Mouse (Mus musculus) frontal cortex, adult (tissue): Measurements from ENCODE around the gene Fmnl3.
A peak's percentile ranks its signal among the peaks of the same experiment; 100 is the strongest.

ENCODE experiments used
- ATAC-seq: cut with Nextera tagmentation; 2 replicates; pipeline ENCODE4 v1.9.2; 2017; ENCODE audit warnings: mild to moderate bottlenecking, moderate library complexity, mixed read lengths; ENCODE audit not compliant: low TSS enrichment

The Fmnl3 gene

DNA sequence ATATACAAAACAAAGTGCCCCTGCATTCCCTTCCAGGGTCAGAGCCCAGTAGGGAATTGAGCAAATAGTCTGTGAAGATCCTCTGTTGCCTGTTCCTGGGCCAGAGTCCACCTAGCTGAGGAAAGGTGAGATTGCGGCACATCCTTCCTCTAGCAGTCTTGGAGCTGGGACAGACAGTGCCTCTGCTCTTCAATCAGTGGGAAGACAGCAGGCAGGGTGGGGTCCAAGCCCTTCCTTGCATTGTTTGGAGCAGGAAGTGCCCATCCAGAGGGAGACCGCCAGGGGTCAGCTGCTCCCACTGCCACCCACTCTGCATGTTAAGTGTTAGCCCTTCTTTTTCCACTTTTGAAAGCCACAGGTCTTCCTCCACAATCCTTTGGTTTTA lies 53.0 kb downstream of the Fmnl3 start:
- no peak for ATAC-seq

DNA sequence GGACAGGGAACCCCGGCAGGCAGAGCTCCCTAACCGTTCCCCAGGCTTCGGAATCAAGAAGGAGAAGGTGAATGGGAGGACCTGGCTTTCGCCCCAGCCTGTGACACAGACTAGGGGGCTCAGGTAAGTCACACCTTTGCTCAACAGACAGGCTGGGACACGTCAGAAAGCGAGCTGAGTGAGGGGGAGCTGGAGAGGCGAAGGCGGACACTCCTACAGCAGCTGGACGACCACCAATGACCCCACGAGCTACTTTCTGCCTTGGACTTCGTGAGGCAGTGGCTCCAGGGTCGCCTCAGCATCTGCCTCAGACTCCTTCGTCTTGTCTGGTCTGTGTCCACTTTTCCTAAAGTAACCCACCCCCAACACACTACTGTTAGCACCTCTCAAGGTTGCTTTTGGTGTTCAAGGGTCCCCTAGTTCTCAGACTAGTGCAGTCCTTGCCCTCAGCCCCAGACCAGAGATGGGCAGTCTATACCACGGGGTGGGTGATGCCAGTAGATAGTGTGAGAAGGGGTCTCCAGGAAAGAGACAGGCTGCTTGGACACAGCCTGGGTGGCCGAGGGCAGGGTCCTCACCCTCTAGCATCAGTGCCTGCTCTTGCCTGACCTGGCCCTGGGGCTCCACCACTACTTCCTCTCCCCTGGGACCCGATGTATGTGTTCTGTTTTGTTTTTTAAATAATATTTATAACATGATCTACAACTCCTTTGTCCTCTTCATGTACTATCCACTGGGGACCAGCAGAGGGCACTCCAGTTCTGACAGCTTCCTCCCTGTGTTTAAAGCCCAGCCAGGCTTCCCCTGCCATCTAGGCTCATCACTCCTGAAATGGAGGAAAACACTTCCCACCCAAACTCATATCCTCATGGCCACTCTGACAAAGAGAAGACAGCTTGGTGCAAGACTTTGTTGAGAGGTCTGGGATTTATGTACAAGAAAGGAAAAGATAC lies 53.7 kb downstream of the Fmnl3 start:
- peak; percentile 41 for ATAC-seq

DNA sequence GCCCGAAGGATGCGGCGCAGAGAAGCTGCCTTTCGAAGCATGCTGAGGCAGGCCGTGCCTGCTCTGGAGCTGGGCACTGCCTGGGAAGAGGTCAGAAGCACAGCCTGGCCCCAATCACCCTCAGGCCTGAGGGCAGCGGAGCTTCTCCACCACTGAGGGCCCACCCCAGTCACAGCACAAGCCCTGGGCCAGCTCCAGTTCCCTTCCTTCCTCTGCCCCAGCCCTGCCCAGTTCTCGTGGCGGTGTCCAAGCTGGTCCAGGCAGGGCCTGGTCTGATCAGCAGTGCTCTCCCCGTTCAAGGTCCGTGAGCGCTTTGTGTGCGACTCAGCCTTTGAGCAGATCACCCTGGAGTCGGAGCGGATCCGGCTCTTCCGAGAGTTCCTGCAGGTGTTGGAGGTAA lies 55.4 kb downstream of the Fmnl3 start:
- ATAC-seq: no peak

- no peak for ATAC-seq
These were observed 59.7 kb downstream of the Fmnl3 start for GRCm38 (mm10) chr15:99310617-99311016.

GRCm38 (mm10) chr15:99309549-99309948 lies 60.7 kb downstream of the Fmnl3 start:
- no peak for ATAC-seq

- ATAC-seq: no peak
These were observed 62.8 kb downstream of the Fmnl3 start for GRCm38 (mm10) chr15:99307476-99307875.

DNA sequence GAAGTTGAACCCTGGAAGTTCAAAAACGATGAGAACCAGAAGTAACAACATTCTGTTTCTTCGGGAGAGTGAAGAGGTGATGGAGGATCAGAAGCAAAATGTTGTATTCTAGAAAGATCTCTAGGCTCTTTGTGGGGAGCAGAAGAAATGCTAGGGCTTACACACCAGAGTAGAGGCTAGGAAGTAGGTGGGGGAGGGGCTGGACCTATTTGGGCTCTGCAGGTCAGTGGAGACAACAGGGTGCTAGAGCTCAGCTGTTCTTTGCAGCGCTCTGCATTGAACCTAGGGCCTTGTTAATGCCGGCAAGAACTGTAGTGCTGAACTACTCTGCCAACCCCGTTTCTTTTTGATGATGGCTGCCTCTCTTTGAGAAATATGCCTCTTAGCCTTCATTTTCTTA lies 74.1 kb downstream of the Fmnl3 start:
- ATAC-seq: no peak

GRCm38 (mm10) chr15:99295484-99295981 lies 74.7 kb downstream of the Fmnl3 start, which contains the start of gene Fam186b:
Gene Fam186b, minus strand, starts transcription at chr15:99295888.
- 0 out of 2 replicates have a peak, but pooled peaks have one; percentile 4 for ATAC-seq

DNA sequence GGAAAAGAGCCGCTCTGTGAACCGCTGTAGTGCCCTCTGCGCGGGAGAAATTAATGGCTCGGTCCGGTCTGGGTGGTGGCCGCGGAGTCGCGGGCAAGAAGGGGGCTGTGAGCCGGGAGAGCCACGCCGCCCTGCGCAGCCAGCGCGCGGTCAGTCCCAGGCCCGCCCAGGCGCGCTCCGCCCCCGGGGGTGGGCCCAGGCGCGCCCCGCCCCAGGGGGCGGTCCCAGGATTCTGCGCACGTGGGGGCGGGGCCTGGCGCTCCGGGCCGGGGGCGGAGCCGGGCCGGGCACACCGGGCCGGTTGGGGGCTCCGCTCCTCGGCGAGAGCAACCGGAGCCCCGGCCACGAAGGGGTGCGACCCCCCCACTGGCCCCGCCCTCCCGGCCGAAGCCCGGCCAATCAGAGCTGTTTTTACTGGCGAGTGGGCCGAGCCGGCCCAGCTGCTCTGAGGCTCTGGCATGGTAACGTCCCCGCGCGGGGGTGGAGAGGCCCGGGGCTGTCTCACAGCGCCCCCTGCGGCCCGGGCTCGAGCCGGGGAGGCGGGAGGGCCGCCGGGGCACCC lies 75.4 kb downstream of the Fmnl3 start, which contains the start of gene Prpf40b:
Gene Prpf40b (plus strand): TSS at position 275 of the 562 bp plus-strand sequence.
- ATAC-seq: peak; percentile 96

GRCm38 (mm10) chr15:99294287-99294686 lies 76.0 kb downstream of the Fmnl3 start:
- no peak for ATAC-seq

DNA sequence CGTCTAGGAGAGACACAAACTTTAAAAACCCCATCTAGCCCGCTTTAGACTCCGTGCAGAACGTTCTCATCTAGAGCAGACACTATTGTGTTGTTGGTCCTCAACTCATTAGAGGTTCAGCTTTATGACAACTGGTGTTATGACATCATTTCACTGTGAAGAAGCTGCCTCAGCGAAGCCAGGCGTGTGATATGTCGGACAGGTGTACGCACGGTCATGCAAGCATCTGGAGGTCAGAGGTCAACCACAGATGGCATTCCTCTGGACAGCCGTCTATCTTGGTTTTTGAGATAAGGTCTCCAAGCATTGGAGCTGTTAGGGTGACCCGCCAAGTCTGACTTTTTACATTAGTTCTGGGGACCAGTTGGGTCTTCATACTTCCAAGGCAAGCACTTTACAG lies 79.7 kb downstream of the Fmnl3 start:
- ATAC-seq: no peak

GRCm38 (mm10) chr15:99285189-99285535 lies 85.1 kb downstream of the Fmnl3 start:
- no peak for ATAC-seq

GRCm38 (mm10) chr15:99284527-99285188 lies 85.6 kb downstream of the Fmnl3 start:
- peak; percentile 44; the same call in 1 of the 2 replicates for ATAC-seq

- no peak for ATAC-seq
These were observed 86.8 kb downstream of the Fmnl3 start for GRCm38 (mm10) chr15:99283456-99283855.

- no peak for ATAC-seq
These were observed 92.0 kb downstream of the Fmnl3 start for GRCm38 (mm10) chr15:99278271-99278670.

DNA sequence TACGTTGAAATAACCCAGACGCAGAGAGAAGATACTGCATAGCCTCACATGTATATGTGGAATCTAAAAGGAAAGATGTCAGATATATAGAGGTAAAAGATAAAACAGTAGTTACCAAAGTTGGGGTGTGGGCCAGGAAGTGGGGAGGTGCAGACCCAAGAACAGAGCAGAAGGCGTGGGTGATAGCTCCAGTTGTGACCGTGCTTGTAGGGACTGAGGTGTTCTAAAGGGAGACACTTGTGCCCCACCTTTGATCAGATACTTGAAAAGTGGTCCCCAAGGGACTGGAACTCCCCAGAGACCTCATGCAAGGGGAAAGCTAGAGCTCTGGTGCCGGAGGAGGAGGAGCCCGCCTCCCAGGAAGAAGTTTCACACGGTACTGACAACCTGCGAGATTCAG lies 94.2 kb downstream of the Fmnl3 start:
- ATAC-seq: no peak
